Mouse (Mus musculus) lung, embryonic 15.5 days (tissue): ENCODE measurements around the gene Olfr480. TPM values are rescaled to one million over a fixed set of nuclear protein-coding genes. Genes with fewer than 3 reads are reported as not detected.

Source experiments
- ATAC-seq: fragments of 200-750 bp; cut with Nextera tagmentation; 2 replicates; pipeline ENCODE4 v1.8.0; 2017; ENCODE audit warnings: moderate number of reproducible peaks, borderline replicate concordance; ENCODE audit not compliant: low FRiP score, low TSS enrichment; ENCODE audit errors: extremely low read depth
- H3K27ac ChIP-seq: fragments of 300-500 bp; sonication (generic); 2 replicates; pipeline ENCODE4 v1.5.1; 2015; ENCODE audit warnings: moderate library complexity, mild to moderate bottlenecking, inconsistent platforms
- H3K27me3 ChIP-seq: fragments of 300-500 bp; sonication (generic); 2 replicates; pipeline ENCODE4 v1.6.1; 2015; ENCODE audit warnings: inconsistent platforms
- H3K36me3 ChIP-seq: fragments of 300-500 bp; sonication (generic); 2 replicates; pipeline ENCODE4 v1.6.1; 2015; ENCODE audit warnings: inconsistent platforms
- H3K4me1 ChIP-seq: fragments of 300-500 bp; sonication (generic); 2 replicates; pipeline ENCODE4 v1.6.1; 2015; ENCODE audit warnings: inconsistent platforms
- H3K4me2 ChIP-seq: fragments of 300-500 bp; sonication (generic); 2 replicates; pipeline ENCODE4 v1.6.1; 2015; ENCODE audit warnings: inconsistent platforms, mild to moderate bottlenecking, moderate library complexity
- H3K4me3 ChIP-seq: fragments of 300-500 bp; sonication (generic); 2 replicates; pipeline ENCODE4 v1.5.1; 2015; ENCODE audit warnings: mild to moderate bottlenecking, inconsistent platforms
- H3K9ac ChIP-seq: fragments of 300-500 bp; sonication (generic); 2 replicates; pipeline ENCODE4 v1.6.1; 2015; ENCODE audit warnings: inconsistent platforms
- H3K9me3 ChIP-seq: fragments of 300-500 bp; sonication (generic); 2 replicates; pipeline ENCODE4 v1.6.1; 2016; ENCODE audit warnings: inconsistent platforms
- WGBS: fragments of 180-500 bp; shearing (Covaris S2); methylation state at CpG from one replicate; pipeline ENCODE4 v1.1.7; 2015; 5-methylcytosine and 5-hydroxymethylcytosine counted together
- polyA plus RNA-seq: library from polyadenylated mRNA; unstranded; fragments of >200 nt; fragmentation: Nextera tagmentation; extraction: Ambion mirVana; gene quantifications from 2 replicates; pipeline ENCODE4 v1.2.1, GENCODE M21; 2015

Gene Olfr480
- polyA plus RNA-seq = not detected in 2 replicates

- WGBS = 70% methylated on average over 1 of the region's 1 CpGs
- Histone ChIP-seq H3K4me3 (no peak within 1 kb of the TSS), H3K27me3 (no peaks in the 10 kb centered on the region), H3K4me2 (no peak within 1 kb of the TSS), H3K36me3 (no peaks in the 10 kb centered on the region), H3K9me3 (no peaks in the 10 kb centered on the region), H3K9ac (no peak within 1 kb of the TSS), H3K4me1 (no peaks in the 10 kb centered on the region), H3K27ac (no peak within 1 kb of the TSS)
- ATAC-seq = no peak
Measured at GRCm38 (mm10) chr7:108067246-108067645, at the start of gene Olfr480. Gene Olfr480, minus strand, starts transcription at chr7:108067346.

DNA sequence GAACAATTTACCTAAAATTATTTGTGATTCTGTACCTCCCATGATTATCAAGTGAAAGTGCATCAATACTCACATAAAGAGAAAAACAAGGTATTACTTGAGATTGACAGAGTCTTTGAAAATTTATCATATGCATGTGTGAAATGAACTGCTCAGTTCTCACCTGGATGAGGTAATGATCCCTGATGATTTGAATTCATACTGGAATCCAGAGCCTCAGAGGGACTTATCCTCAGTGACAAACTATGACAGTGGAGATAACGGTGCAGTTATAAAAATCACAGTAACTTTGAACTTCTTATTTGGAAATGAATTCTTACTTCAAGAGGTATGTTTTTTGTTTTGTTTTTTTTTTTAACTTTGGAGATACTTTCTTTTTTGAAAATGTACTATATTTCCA is 33.4 kb upstream of the Olfr480 start, which contains the start of gene Olfr483:
TSS of gene Olfr483 (plus strand) at position 301 of the 400 bp plus-strand sequence.
- H3K4me3 ChIP-seq = no peak within 1 kb of the TSS
- WGBS = 80% methylated on average over 1 of the region's 1 CpGs

GRCm38 (mm10) chr7:108097486-108097885 is 30.3 kb upstream of the Olfr480 start, which contains the start of gene Olfr482:
Gene Olfr482, minus strand, starts transcription at chr7:108097586.
- no peaks in the 10 kb centered on the region for H3K36me3 ChIP-seq
- WGBS = 75% methylated on average over 1 of the region's 1 CpGs

More for the DNA sequence above, 33.4 kb upstream of the Olfr480 start, which contains the start of gene Olfr483:
- Histone ChIP-seq H3K36me3 (no peaks in the 10 kb centered on the region), H3K9me3 (no peaks in the 10 kb centered on the region), H3K4me1 (no peaks in the 10 kb centered on the region), H3K27me3 (no peaks in the 10 kb centered on the region), H3K27ac (no peak within 1 kb of the TSS), H3K4me2 (no peak within 1 kb of the TSS), H3K9ac (no peak within 1 kb of the TSS)
- ATAC-seq = no peak

DNA sequence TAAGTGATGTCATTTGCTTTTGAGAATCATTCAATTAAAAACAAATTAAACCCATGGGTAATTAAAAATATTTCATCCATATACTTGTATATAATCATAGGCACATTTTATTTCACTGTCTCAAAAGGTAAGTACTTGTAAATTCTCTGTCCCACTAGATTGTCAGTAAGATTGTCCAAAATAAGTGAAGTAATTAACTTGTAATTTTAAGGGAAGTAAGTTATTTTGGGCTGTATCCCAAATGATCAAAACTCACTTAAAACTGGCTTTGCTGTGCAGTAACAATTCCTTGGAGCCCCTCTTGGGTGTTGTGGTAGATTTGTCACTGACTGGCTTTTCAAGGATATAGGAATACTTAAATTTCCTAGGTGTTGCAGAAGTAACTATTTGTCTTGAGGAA is 12.4 kb upstream of the Olfr480 start, which contains the start of gene Olfr481:
TSS of gene Olfr481 (plus strand) at position 301 of the 400 bp plus-strand sequence.
- Histone ChIP-seq H3K9ac (no peak within 1 kb of the TSS), H3K27ac (no peak within 1 kb of the TSS), H3K27me3 (no peaks in the 10 kb centered on the region), H3K4me1 (no peaks in the 10 kb centered on the region), H3K4me2 (no peak within 1 kb of the TSS), H3K9me3 (no peaks in the 10 kb centered on the region), H3K36me3 (no peaks in the 10 kb centered on the region), H3K4me3 (no peak within 1 kb of the TSS)
- ATAC-seq = no peak

More at GRCm38 (mm10) chr7:108097486-108097885, 30.3 kb upstream of the Olfr480 start, which contains the start of gene Olfr482:
- Histone ChIP-seq H3K9ac (no peak within 1 kb of the TSS), H3K27ac (no peak within 1 kb of the TSS), H3K4me1 (no peaks in the 10 kb centered on the region), H3K27me3 (no peaks in the 10 kb centered on the region), H3K4me2 (no peak within 1 kb of the TSS), H3K4me3 (no peak within 1 kb of the TSS), H3K9me3 (no peaks in the 10 kb centered on the region)
- no peak for ATAC-seq

GRCm38 (mm10) chr7:108050393-108050792 is 16.8 kb downstream of the Olfr480 start, which contains the start of gene Olfr479:
Gene Olfr479, plus strand, starts transcription at chr7:108050693.
- H3K4me1 ChIP-seq = no peaks in the 10 kb centered on the region
- ATAC-seq = no peak
- H3K4me2 ChIP-seq = no peak within 1 kb of the TSS
- H3K9me3 ChIP-seq = no peaks in the 10 kb centered on the region
- no peak within 1 kb of the TSS for H3K9ac ChIP-seq
- H3K36me3 ChIP-seq = no peaks in the 10 kb centered on the region
- no peak within 1 kb of the TSS for H3K4me3 ChIP-seq
- H3K27me3 ChIP-seq = no peaks in the 10 kb centered on the region
- H3K27ac ChIP-seq = no peak within 1 kb of the TSS
- WGBS = 78% methylated on average over 2 of the region's 2 CpGs

- no peaks in the 10 kb centered on the region for H3K4me1 ChIP-seq
- 72% methylated on average over 3 of the region's 3 CpGs for WGBS
- no peak within 1 kb of the TSS for H3K27ac ChIP-seq
- H3K9me3 ChIP-seq = no peaks in the 10 kb centered on the region
- no peaks in the 10 kb centered on the region for H3K27me3 ChIP-seq
- ATAC-seq = no peak
- no peaks in the 10 kb centered on the region for H3K36me3 ChIP-seq
- no peak within 1 kb of the TSS for H3K4me3 ChIP-seq
- no peak within 1 kb of the TSS for H3K9ac ChIP-seq
- H3K4me2 ChIP-seq = no peak within 1 kb of the TSS
Measured at GRCm38 (mm10) chr7:108033889-108034288, 33.3 kb downstream of the Olfr480 start, which contains the start of gene Olfr478. Gene Olfr478, minus strand, starts transcription at chr7:108033989.

Other genes with a start within 250 kb of the Olfr480 start
- gene Olfr469, start 241.8 kb downstream of the Olfr480 start, polyA plus RNA-seq = not detected in 2 replicates
- not detected in 2 replicates for gene Olfr470, start 219.9 kb downstream of the Olfr480 start, polyA plus RNA-seq
- not detected in 2 replicates for gene Olfr472, start 169.4 kb downstream of the Olfr480 start, polyA plus RNA-seq
- gene Olfr473, start 136.9 kb downstream of the Olfr480 start, polyA plus RNA-seq = not detected in 2 replicates
- gene Olfr474, start 112.7 kb downstream of the Olfr480 start, polyA plus RNA-seq = not detected in 2 replicates
- gene Olfr476, start 102.5 kb downstream of the Olfr480 start, polyA plus RNA-seq = not detected in 2 replicates
- gene Olfr477, start 80.7 kb downstream of the Olfr480 start, polyA plus RNA-seq = not detected in 2 replicates
- gene Olfr478, start 33.4 kb downstream of the Olfr480 start, polyA plus RNA-seq = not detected in 2 replicates
- gene Olfr479, start 16.7 kb downstream of the Olfr480 start, polyA plus RNA-seq = not detected in 2 replicates
- gene Olfr481, start 12.5 kb upstream of the Olfr480 start, polyA plus RNA-seq = not detected in 2 replicates
- gene Olfr482, start 30.2 kb upstream of the Olfr480 start, polyA plus RNA-seq = not detected in 2 replicates
- not detected in 2 replicates for gene Olfr483, start 33.5 kb upstream of the Olfr480 start, polyA plus RNA-seq
- gene Olfr484, start 60.1 kb upstream of the Olfr480 start, polyA plus RNA-seq = not detected in 2 replicates
- not detected in 2 replicates for gene Olfr485, start 92.5 kb upstream of the Olfr480 start, polyA plus RNA-seq
- gene Olfr486, start 105.4 kb upstream of the Olfr480 start, polyA plus RNA-seq = not detected in 2 replicates
- not detected in 2 replicates for gene Olfr487, start 147.3 kb upstream of the Olfr480 start, polyA plus RNA-seq
- not detected in 2 replicates for gene Olfr488, start 191.0 kb upstream of the Olfr480 start, polyA plus RNA-seq
- not detected in 2 replicates for gene Olfr490, start 221.6 kb upstream of the Olfr480 start, polyA plus RNA-seq
- not detected in 2 replicates for gene Olfr491, start 246.1 kb upstream of the Olfr480 start, polyA plus RNA-seq